Mouse (Mus musculus) layer of hippocampus, adult 9-10 months (tissue): Measurements from ENCODE around the gene Gprin1.
"Not testable (repeated sequence)": the region's sequence is repeated elsewhere in the genome, so short reads cannot be mapped to it uniquely, and the experiment has no call there.

Source experiments
- DNase-seq: peaks from one replicate; pipeline ENCODE4 v3.0.0; 2022; ENCODE audit warnings: low spot score

Gprin1 gene

GRCm38 (mm10) chr13:54749864-54750411 is at the start of gene Gprin1:
Gprin1 (minus strand) TSS chr13:54749874.
- DNase-seq = no peak

- DNase-seq = no peak
These were observed 49.1 kb upstream of the Gprin1 start for GRCm38 (mm10) chr13:54798740-54799139.

- DNase-seq = no peak
These were observed 48.4 kb upstream of the Gprin1 start for GRCm38 (mm10) chr13:54797861-54798643.

- peak; percentile 67 for DNase-seq
These were observed 47.7 kb upstream of the Gprin1 start for GRCm38 (mm10) chr13:54797356-54797755.

- DNase-seq = no peak
These were observed 45.2 kb upstream of the Gprin1 start for GRCm38 (mm10) chr13:54794843-54795242.

- DNase-seq = no peak
These were observed 44.4 kb upstream of the Gprin1 start for GRCm38 (mm10) chr13:54794002-54794577.

- DNase-seq = no peak
These were observed 42.9 kb upstream of the Gprin1 start for GRCm38 (mm10) chr13:54792259-54793230.

- DNase-seq = no peak
These were observed 40.1 kb upstream of the Gprin1 start for GRCm38 (mm10) chr13:54789561-54790397.

- DNase-seq = peak; percentile 86
These were observed 39.3 kb upstream of the Gprin1 start, which contains the start of gene Tspan17 for GRCm38 (mm10) chr13:54788740-54789560. Tspan17 (plus strand) TSS chr13:54789377.

GRCm38 (mm10) chr13:54787591-54787990 is 37.9 kb upstream of the Gprin1 start:
- not testable (repeated sequence) for DNase-seq

- no peak for DNase-seq
These were observed 34.0 kb upstream of the Gprin1 start, which contains the start of gene Eif4e1b for GRCm38 (mm10) chr13:54783698-54784097. Eif4e1b (plus strand) TSS chr13:54783998.

- DNase-seq = no peak
These were observed 33.6 kb upstream of the Gprin1 start for GRCm38 (mm10) chr13:54783235-54783634.

- DNase-seq = no peak
These were observed 31.4 kb upstream of the Gprin1 start for GRCm38 (mm10) chr13:54781086-54781485.

GRCm38 (mm10) chr13:54780592-54780991 is 30.9 kb upstream of the Gprin1 start:
- no peak for DNase-seq

- DNase-seq = no peak
These were observed 17.3 kb upstream of the Gprin1 start for GRCm38 (mm10) chr13:54767012-54767411.

GRCm38 (mm10) chr13:54766192-54766768 is 16.6 kb upstream of the Gprin1 start, which contains the start of gene Sncb:
Sncb (minus strand) TSS chr13:54766595.
- no peak for DNase-seq

- DNase-seq = no peak
These were observed 15.9 kb upstream of the Gprin1 start for GRCm38 (mm10) chr13:54765281-54766191.

GRCm38 (mm10) chr13:54760906-54761305 is 11.2 kb upstream of the Gprin1 start:
- no peak for DNase-seq
